Mouse (Mus musculus): ENCODE measurements at regions not wholly inside any gene's neighbourhood (a gene's known extent, or its start where the extent isn't known, plus 50 kb on each side); places are given as distances from the start of the nearest gene placed in this dataset.

DNA sequence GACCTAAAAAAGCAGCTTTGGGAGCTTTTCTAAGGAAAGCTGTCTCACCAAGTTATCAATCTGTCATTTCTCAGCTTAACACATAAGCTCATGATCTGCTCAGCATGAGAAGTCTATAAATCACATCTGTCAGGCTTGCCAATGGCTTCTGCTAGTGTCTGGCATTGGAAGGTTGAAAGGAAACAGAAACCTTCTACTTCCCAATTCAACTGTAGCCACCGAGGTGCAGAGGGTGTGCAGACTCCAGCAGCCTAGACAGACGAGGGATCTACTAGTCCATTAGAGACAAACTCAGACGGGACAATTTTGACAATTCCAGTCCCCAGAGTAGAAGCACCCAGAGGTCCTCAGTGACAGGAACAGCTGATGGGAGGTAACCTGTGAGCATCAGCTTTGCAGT, 103.0 kb downstream of the Nab1 start:
- DNase-seq: no peak

DNA sequence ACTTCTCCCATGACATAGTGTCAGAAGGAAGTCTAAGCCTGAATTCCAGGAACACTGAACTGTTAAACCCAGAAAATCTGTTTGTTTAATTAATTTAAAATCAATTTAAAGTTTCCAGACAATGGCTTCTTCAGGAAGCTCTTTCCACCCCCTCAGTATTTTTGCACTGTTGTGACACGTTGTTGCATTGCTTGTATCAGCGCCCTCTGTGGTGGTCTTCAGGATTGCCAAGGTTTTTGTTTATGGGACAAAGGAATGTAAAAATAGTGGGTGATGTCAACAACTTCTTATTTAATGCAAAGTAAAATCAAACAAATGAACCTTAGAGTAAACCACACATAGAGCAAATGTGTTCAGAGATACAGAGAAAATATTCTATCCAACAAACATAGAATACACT, 107.5 kb downstream of the Nab1 start:
- no peak for DNase-seq

DNA sequence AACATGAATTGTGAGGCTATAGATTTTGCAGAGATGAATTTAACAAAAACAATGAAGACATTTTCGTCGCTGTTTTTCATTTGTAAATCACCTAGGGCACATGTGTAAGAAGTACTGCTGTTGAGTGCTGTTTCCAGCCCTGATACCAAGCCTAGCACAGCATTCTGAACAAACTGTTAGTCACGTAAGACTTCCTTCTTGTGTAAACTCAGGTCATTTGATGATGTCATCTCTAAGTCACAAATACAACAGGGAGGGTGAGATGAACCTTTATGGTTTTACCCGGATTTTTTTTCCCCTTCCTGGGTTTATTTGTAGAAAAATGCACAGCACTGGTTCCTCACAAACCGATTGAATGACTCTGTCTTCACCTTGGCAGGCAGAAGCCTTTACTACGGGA, 111.6 kb downstream of the Nab1 start:
- no peak for DNase-seq

DNA sequence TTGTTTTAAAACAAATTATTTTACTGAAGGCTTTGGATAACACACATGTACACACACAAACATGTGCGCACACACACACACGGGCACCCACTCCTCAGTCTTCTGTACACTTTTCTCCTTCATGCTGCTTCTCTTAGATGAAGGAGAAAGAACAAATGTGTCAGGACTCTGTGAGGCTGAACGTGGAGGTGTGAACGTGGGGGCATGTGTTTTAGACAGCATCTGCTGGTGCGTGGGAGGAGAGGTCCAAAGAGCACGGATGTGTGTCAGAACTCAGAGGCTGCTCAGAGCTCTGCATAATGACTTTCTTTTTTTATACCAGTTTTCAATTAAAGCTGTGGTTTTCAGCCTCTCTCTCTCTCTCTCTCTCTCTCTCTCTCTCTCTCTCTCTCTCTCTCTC, 112.4 kb downstream of the Nab1 start:
- DNase-seq: no peak

DNA sequence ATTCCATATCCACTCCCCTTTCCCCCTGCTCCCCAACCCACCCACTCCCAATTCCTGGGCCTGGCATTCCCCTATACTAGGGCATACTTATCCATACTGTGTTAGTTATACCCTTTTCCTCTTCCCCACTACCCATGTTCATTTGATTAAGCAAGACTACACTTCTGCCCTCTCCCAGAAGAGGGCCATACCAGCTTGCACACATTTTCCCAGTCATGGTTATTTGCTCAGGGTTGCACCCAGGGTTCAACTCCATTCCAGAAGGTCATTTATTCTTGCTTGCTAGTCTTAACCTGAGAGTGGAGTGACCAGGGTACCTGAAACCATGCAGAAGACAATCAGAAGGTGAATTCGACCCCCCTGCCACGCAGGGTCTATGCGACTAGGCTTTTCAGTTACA, 113.4 kb downstream of the Nab1 start:
- no peak for DNase-seq

DNA sequence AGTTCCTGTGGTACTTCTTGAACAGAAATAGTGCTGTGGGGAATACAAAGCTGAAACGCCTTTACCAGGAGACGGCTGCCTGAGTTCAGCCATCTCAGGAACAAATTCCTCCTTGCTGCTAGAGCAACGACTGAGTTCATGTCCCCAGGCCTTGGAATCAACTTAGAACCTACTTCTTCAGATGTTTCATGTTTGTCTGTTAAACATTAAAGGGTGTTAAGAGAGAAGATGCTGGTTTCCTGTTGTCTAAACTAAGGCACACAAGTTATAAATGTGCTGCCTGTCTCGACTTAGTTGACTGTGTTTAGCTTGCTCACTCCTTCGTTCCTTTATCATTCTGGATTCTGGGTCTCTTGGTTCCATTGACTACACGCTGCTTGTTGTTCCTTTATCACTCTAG, 125.2 kb downstream of the Nab1 start:
- DNase-seq: no peak

DNA sequence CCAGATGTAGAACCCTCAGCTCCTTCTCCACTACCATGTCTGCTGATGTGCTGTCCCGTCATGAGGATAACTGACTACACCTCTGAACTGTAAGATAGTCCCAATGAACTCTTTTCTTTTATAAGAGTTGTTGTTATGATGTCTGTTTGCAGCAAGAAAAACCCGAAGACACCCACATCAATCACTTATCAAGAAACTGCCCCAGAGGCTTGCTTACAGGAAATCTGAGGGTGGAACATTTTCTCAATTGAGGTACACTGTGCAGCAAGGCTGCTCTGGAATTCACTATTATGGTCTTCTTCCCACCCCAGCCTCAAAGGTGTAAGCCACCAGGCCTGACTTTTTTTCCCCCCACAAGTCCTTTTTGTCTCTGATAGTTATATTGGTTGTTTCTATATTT, 125.8 kb downstream of the Nab1 start:
- no peak for DNase-seq

DNA sequence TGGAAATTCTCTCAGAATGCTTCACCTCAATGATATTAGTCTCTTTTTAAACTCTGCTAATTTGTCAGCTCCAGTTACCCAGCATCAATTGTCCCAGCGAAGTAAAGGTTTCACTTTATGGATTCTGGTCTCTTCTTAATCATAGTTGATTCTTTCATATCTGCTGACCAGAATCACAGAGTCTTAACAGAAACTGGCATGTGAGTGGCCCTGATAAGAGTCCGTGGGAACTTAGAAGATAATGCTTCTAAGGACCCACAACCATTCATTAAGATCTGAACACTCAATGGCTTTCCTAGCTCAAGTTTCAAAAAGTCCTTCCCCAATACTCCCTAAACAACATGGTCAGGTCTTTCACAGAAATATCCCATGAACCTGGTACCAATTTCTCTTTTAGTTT, 126.7 kb downstream of the Nab1 start:
- DNase-seq: no peak

DNA sequence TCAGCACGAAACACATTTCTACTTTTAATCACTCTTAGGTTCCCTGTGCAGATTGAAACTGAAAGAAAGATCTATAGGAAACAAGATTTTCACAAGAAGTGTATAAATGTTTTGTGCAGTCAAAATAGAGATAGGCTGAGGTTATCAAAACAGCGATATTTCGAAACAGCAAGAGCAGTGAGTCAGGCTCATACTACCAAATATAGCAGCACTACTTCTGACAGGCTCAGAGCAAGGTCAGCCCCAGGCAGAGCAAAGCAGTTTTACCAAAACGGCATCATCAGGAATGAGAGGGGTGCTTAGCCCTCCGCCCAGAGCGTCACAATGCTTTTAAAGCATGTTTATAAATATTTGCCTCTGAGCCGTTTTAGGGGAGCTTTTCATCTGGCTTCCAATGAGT, 133.4 kb upstream of the Gls start:
- no peak for DNase-seq

DNA sequence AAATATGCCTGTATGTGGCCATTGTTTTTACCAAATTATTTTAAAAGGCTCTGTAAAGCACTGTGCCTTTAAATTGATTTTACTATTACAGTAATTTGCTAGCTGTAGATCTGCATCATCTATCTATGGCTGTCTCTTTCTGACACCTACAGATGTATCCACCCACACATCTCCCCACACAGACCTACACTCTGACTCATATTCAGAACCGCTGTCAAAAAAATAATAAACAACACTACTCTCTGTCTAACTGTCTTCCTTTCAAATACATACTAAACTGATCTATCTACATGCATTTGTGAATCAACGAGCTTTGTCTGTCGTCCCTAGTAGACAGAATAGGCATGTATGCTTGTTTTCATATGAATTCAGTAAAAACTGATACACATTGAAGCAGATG, 130.6 kb upstream of the Gls start:
- DNase-seq: no peak

DNA sequence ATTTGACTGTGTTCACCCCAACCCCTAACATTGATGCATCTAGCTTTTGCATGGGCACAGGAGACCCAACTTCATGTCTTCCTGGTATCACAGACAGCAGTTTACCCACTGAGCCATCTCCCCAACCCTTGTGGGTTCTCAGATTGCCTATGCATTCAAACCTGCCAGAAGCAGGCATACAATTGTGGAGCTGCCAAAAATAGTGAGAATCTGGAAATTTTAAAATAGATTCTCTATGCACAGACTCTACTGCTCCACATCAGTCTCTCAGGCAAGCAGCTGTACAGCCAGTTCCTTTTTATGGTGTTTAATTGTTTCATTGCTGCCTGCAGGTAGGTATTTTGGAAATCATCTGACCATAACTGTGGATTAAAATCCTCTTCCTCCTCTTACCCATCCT, 129.9 kb upstream of the Gls start:
- no peak for DNase-seq

DNA sequence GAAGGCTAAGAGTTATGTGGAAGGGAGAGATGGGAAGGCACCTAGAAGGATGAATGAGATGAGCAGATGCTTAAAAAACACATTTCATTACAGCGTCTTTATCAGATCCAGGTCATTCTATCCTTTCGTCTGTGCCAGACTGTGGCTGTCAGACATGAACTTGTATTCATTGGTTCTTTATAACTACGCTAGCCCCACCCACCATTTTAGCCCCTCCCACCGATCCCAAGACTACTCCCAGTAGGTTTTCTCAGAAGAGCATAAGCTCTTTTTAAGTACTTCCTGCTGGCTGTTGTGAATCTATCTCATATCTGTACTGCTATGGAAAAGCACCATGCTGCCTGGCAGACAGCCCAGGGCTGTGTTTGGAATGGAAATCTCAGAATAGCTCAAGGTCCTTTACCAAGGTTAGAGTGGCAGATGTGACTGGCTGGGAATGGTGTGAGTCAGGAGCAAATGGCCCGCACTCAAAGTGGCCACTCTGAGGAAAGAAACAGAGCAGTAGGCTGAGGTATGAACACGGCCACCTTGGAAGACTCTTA, 121.1 kb upstream of the Gls start:
- peak in 1 of 2 experiments; percentile 3 for DNase-seq

DNA sequence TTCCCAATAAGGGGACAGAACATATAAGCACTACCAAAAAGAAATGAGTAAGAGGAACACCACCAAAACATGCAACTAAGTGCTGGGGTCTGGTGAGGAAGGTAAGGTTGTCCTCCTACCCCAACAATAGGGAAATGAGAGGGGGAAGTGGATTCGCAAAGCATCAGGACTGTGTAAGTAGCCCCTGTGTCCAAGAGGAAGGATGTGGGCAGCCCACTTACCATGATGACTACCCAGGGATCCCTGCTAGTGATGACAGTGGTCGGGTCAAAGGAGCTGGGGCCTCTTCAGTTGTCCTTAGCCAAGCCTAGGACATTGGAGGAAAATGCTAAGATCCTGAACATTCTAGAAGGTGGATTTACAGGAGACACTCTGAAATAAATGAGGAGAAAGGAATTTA, 109.1 kb upstream of the Gls start:
- DNase-seq: no peak

DNA sequence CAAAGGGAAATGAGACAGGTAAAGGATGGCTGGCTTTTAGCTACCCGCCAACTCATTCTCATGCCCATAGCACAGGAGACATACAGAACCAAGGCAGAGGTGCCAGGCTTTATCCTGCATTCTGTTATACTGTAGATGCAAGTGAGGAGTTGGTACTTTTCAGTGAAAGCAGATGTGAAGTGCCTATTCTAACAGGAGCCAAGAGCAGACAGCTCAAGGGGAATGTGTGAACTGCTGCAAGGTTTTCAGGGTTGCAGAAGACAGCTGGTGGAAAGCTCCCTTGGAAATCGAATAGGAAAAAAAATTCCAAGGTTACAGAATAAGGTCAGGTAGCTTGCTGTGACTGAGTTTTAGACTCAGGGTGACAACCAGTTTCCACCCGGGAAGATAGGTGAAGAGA, 105.7 kb upstream of the Gls start:
- DNase-seq: no peak

DNA sequence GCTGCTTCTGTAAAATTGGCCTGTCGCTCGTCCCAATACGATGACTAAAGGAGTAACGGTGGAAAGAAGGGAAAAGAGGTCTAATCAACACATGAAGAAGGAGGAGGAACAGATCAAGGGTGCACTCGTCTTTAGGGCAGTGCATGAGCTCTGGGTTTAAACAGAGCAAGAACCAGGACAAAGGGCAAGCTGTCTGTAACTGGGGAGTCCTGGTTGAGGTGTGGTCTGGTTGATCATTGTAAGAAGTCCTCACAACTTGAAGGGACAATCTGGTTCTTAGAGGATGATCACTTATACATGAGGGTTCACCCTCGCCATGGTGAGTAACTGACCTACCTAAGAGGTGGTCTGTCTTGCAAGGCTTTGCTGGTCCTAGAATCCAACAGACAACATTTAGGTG, 105.2 kb upstream of the Gls start:
- DNase-seq: no peak

DNA sequence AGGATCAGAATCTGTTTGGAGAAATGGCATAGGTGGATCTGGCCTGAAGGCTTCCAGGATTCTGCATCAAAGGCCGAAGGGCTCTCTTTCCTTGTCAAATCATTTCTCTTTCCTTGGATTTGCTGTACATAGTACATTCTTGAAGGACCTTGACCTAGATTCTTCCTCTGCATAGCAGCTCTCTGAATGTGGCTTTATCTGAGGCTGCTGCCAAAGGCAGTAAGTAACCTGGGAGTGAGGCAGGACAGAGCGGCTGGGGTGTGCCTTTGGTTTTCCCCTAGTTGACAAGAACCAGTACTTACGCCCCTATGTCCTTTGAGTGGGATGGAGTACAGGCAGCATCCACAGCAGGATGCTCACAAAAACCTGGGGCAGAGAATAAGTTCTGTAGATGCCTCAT, 103.7 kb upstream of the Gls start:
- DNase-seq: no peak

DNA sequence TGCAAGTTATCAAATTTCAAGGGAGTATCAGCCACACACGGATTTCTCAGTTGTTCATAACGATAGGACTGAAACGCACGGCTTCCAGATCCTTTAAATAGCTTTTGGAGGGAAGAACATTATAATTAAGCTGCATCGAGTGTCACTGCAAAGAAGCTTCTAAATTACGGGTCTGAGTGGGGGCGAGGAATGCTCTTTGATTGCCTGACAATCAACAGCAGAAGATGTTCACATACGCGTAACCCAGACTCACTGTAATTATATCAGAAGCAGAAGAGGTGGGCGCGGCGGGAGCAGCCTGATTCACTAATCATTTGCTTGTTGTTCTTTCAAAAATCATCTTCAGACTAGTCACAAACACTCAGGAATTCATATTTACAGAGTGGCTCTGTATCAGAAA, 99.0 kb upstream of the Gls start:
- no peak for DNase-seq

DNA sequence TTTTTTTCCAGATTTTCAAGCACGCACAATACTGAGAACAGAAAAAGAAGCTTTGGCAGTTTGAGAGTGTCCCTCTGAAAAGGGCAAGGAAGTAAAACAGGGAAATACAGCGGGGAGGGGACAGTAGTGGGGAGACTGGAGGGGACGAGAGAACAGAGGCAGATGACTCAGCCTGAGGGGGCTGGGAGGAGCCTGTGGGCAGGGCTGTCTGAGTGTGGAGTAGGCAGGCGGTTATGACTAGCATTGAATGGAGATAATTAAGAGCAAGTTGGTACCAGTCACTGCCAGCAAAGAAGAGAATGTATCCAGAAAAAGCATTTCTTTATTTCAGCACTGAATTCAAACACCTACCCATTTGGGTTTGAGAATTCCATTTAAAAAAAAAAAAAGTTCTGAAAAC, 98.4 kb upstream of the Gls start:
- no peak for DNase-seq

DNA sequence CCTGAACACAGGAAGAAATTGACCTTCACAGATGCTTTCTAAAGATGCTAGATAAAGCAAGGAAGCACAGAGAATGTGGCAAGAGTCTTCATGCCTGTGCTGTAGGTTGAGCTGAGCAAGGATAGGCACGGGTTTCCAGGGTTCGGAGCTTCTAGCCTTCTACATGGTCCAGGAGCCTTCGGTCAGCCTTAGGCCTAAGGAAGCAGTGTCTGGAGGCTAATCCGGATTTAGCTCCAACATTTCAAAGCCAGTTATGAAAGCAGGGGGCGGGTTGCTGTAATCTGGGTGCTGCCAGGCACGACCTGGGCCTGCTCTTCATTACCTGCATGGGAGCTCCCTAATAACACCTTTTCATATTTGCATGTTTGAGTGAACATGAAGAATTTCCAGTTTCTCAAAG, 97.5 kb upstream of the Gls start:
- DNase-seq: no peak

DNA sequence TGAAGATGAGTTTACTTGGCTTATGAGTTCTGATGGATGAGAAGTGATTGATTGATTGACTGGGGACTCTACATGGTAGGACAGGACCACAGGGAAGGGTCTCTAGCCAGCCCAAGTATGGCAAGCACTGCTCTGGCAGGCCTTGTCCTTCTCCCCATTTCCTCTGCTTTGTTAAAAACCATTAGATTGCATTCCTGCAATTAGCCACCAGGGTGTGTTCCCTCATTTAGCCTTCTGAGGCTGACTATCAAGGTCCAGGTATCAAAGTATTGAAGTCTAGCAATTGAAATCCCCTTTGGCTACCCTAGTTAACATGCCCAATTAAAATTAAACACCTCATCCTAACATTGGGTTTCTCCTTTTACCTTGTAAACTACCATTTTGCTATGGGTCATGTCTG, 95.5 kb upstream of the Gls start:
- DNase-seq: no peak

DNA sequence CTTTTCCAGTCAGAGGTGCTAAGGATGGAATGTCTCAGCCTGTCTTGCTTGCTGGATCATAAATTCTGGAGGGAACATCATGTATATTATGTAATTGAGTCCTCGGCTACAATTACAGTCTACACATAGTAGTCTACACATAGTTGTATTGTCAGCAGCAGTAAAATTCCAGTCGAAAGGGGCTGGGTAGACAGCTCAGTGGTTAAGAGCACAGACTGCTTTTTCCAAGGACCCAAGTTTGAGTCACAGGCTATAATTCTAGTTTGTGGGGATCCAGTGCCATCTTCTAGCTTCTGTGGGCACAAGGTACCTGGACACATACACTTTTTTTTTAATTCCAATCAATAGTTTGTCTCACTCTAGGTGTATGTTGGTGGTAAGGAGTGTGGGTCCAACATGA, 91.3 kb upstream of the Gls start:
- no peak for DNase-seq

DNA sequence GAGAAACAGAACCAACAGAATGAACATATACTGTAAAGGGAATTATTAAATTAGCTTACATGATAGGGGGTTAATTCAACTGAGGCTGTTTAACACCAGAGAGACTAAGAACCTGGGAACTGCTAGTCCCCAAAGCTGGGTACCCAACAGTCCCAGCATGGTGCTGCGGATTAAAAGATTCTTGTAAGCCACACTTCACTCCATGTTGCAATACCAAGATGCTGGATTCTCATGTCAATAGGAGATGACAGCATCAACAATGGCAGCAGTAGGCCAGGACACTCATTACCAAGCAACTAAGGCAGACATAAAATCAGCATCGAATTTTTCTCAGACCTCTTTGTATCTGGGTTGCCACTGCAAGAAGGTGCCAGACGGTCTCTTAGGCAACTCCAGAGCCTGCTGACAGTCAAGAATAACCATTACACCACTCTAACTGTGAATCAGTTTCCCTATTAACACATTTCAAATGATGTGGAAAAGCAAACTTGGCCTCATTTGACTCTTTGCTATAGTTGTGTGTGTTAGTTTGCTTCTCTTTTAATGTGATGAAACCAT, 79.1 kb upstream of the Gls start:
- no peak for DNase-seq

DNA sequence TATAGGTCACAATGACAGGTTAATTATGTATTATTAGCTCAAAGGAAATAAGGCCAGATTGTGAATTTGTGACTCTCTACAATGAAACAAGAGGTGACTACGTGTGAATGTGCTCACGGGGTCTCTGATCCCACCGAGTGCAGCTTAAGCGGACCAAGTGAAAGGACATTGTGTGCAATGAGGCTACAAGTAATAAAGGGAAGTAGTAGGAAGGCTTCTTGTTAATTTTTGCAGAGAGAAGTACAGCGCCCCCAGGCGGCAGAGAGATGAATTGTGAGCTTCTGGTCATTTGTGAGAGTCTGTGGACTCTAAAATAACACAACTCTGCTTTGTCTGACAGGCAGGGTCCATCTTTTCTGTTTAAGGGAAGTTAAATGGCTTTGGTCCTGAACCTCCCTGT, 73.9 kb upstream of the Gls start:
- DNase-seq: peak in 1 of 2 experiments; percentile 32

DNA sequence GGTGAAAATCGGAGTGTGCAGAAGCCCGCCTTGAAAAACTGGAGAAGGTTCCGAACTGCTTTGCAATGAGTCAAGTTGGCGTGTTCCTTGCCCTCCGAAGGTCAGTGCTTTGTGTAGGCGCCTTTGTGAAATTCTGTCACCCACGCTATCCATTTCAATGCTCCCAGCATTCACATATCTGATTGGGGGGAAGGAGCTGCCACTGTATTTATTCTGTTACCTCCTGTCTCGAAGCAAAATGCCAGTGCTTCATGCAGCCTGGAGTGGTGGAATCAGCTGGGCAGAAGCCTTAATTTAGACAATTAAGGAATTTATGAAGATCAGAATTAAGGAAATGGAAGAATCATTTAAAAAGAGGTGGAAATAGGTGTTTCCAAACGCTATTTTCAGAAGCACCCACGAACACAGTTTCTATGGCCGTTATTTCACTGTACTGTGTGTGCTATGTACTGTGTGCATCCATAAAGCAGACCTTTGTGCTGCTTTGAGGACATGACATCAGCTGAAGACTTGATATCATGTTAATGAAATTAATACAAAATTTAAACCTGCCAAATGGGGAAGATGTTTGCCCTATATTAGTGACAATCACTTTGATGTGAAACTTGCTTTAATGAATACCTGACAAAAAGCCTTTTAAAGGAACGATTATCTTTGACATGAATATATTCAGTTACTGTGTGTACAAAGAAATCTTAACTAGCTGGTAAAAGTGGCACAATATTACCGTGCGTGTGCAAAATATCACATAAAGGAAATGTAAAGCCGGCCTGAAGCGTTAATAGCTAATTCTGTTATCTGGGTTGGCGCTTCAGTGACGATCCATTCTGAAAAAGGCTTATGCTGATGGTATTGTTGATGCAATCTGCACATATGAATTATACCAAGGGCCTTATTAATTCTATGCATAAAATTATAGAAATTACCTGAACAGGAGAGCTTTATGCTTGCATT, 72.9 kb upstream of the Gls start:
- no peak for DNase-seq

DNA sequence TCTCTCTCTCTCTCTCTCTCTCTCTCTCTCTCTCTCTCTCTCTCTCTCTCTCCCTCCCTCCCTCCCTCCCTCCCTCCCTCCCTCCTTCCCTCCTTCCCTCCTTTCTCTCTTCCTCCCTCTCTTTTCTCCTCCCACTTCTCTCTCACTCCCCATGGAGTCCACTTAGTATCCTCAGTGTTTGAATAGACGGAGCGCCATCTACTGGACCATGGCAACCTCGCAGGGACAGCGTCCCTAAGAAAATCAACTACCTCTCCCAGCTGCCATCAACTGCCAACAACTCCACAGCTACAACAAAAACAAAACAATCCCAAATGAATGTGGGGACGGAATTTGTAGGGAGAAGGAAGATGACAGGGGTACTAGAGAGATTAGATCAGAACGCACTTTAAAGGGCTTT, 69.5 kb upstream of the Gls start:
- peak; percentile 28 to 67 for DNase-seq

All from spleen, adult 18-20 months (tissue).